Mouse (Mus musculus): ENCODE results near the gene Faah.

DNA sequence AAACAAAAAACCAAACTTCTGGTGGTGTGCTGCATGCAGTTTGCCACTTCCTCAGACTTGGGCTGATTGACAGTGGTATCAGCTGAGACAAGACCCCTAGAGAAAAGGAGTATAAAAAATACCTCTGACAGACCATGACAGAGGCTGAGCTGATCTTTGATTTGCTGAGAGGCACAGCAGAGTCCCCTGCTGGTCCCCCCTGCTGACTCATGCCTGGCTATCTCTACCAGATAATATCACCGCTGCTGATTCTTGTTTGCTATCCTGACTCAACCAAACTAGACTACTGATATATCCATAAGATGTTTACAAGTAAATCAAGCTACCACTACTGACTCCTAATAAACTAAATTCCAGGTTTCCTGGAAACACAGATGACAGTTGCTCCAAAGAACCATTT lies 46.1 kb upstream of the Faah start:
- TF ChIP-seq CTCF (IDR thresholded peaks at IDR 0.05; ENCODE audit: borderline replicate concordance, insufficient read depth, low read length): no peak
- no peak for TF ChIP-seq POLR2A (IDR thresholded peaks at IDR 0.05; ENCODE audit: low read depth, low read length)

All from embryonic fibroblast, embryonic 13.5 days (primary cell).